In genomic region chr2:122348531-122349131, GRCm38 (mm10) we compare ENCODE assay signal across 8 mouse cellular contexts. TPM values are rescaled to one million over a fixed set of nuclear protein-coding genes. Genes with fewer than 3 reads are reported as not detected.
DNase-seq lines count a peak whose midpoint lies in the region; ATAC-seq and TF ChIP-seq lines count a peak whose summit lies in the region.

No protein-coding gene starts in this region.

- peak overlapping the region; percentile 42 for H3K4me3 ChIP-seq in cortical plate, adult 2 months (ENCODE audit: insufficient read depth, low read length)

- peak; percentile 71 for TF ChIP-seq POLR2A in cortical plate, adult 2 months (IDR thresholded peaks at IDR 0.05; ENCODE audit: extremely low read depth, insufficient read depth, low read length)

- peak; percentile 49 for TF ChIP-seq CTCF in cortical plate, adult 2 months (IDR thresholded peaks at IDR 0.05; ENCODE audit: extremely low read depth, insufficient read depth, low read length)

- peak; percentile 87 for DNase-seq in adipocyte (ENCODE audit: low spot score)
- DNase-seq in gastrocnemius, postnatal 10 days = peak; percentile 95
- peak; percentile 78 to 93 for DNase-seq in left cerebral cortex, postnatal 10 days (ENCODE audit: extremely low spot score in 1 of 2, low spot score in 2 of 2)
- DNase-seq in right cerebral cortex, postnatal 10 days (ENCODE audit: low spot score in 2 of 2) = peak; percentile 90 to 92
- DNase-seq in urinary bladder, postnatal 14 days (ENCODE audit: low spot score) = peak; percentile 89

- peak overlapping the region; percentile 88 for H3K27ac ChIP-seq in cortical plate, adult 2 months (ENCODE audit: insufficient read depth, low read length)

- H3K4me1 ChIP-seq in cortical plate, adult 2 months (ENCODE audit: control insufficient read depth, insufficient read depth, low read length) = peaks cover 9% of the 10 kb centered on the region

- ATAC-seq in inflammation-experienced regulatory T-cells, adult 6 months = peak; percentile 87
- ATAC-seq in megakaryocyte progenitor cell, adult 5-6 weeks (replicated peaks; ENCODE audit: poor library complexity) = peak; percentile 89

- intact Hi-C loops in left cerebral cortex, postnatal 10 days (cut with DNase I) = loop anchor here (2.0 kb wide), 1 partner anchor 20 kb away; the partner anchor contains the start of gene Shf

RNA-seq across cellular contexts. Expression of gene Shf, which starts 20.3 kb away (rescaled TPM):
- polyA plus RNA-seq in cortical plate, adult 2 months (2012; rRNA removed) = 70.6 and 72.5 TPM in 2 replicates
- 1 to 10 TPM; 7.5 to 9.4 TPM for total RNA-seq in gastrocnemius, postnatal 10 days (2021)
- polyA plus RNA-seq in inflammation-experienced regulatory T-cells, adult 6 months (2017; shearing (Covaris generic)) = under 1 TPM in 1 of 3 experiments, not detected in 2; 0.39 TPM
- 10 to 100 TPM; 64.8 to 72.7 TPM for total RNA-seq in left cerebral cortex, postnatal 10 days (2021)
- 2.2 and 3.7 TPM in 2 replicates for total RNA-seq in megakaryocyte progenitor cell, adult 5-6 weeks (2015)
- 2.1 and 2.4 TPM in 2 replicates for total RNA-seq in megakaryocyte progenitor cell, adult 5-6 weeks (2017)

RNA-seq across cellular contexts. Expression of gene Duox1, which starts 33.2 kb away (rescaled TPM):
- 0.04 TPM in 1 of 2 replicates, not detected in the other for polyA plus RNA-seq in cortical plate, adult 2 months (2012; rRNA removed)
- total RNA-seq in gastrocnemius, postnatal 10 days (2021) = under 1 TPM; 0.19 to 0.43 TPM
- polyA plus RNA-seq in inflammation-experienced regulatory T-cells, adult 6 months (2017; shearing (Covaris generic)) = not detected
- total RNA-seq in left cerebral cortex, postnatal 10 days (2021) = under 1 TPM; 0.15 to 0.26 TPM
- total RNA-seq in megakaryocyte progenitor cell, adult 5-6 weeks (2015) = not detected in 2 replicates
- total RNA-seq in megakaryocyte progenitor cell, adult 5-6 weeks (2017) = not detected in 2 replicates

RNA-seq across cellular contexts. Expression of gene Duoxa1, which starts 35.1 kb away (rescaled TPM):
- polyA plus RNA-seq in cortical plate, adult 2 months (2012; rRNA removed) = 0.10 and 0.15 TPM in 2 replicates
- total RNA-seq in gastrocnemius, postnatal 10 days (2021) = under 1 TPM; 0.31 to 0.79 TPM
- not detected for polyA plus RNA-seq in inflammation-experienced regulatory T-cells, adult 6 months (2017; shearing (Covaris generic))
- total RNA-seq in left cerebral cortex, postnatal 10 days (2021) = under 1 TPM; 0.21 to 0.39 TPM
- total RNA-seq in megakaryocyte progenitor cell, adult 5-6 weeks (2015) = not detected in 2 replicates
- total RNA-seq in megakaryocyte progenitor cell, adult 5-6 weeks (2017) = not detected in 2 replicates

RNA-seq across cellular contexts. Expression of gene Duoxa2, which starts 49.9 kb away (rescaled TPM):
- 0.06 TPM in 1 of 2 replicates, not detected in the other for polyA plus RNA-seq in cortical plate, adult 2 months (2012; rRNA removed)
- not detected for total RNA-seq in gastrocnemius, postnatal 10 days (2021)
- not detected for polyA plus RNA-seq in inflammation-experienced regulatory T-cells, adult 6 months (2017; shearing (Covaris generic))
- total RNA-seq in left cerebral cortex, postnatal 10 days (2021) = under 1 TPM; 0.22 to 0.34 TPM
- not detected in 2 replicates for total RNA-seq in megakaryocyte progenitor cell, adult 5-6 weeks (2015)
- total RNA-seq in megakaryocyte progenitor cell, adult 5-6 weeks (2017) = not detected in 2 replicates

RNA-seq across cellular contexts. Expression of gene Duox2, which starts 50.4 kb away (rescaled TPM):
- 0.02 TPM in 1 of 2 replicates, not detected in the other for polyA plus RNA-seq in cortical plate, adult 2 months (2012; rRNA removed)
- total RNA-seq in gastrocnemius, postnatal 10 days (2021) = under 1 TPM; 0.33 to 0.34 TPM
- polyA plus RNA-seq in inflammation-experienced regulatory T-cells, adult 6 months (2017; shearing (Covaris generic)) = not detected
- total RNA-seq in left cerebral cortex, postnatal 10 days (2021) = under 1 TPM in 1 of 2 experiments, not detected in 1; 0.26 TPM
- total RNA-seq in megakaryocyte progenitor cell, adult 5-6 weeks (2015) = not detected in 2 replicates
- total RNA-seq in megakaryocyte progenitor cell, adult 5-6 weeks (2017) = not detected in 2 replicates

Comparison
In these comparisons a context has a peak if more than half of its experiments do, and no peak if none do; other contexts are left out.
1. Peak in every context shown above with its lines: DNase-seq, ATAC-seq, H3K4me3 ChIP-seq and H3K27ac ChIP-seq.
2. RNA of gene Shf, which starts 20.3 kb away (total RNA-seq): 64.8 to 72.7 TPM in left cerebral cortex, postnatal 10 days; 7.5 to 9.4 TPM in gastrocnemius, postnatal 10 days and 2.1 to 3.7 TPM in megakaryocyte progenitor cell, adult 5-6 weeks; every median in the first group is over 4 times any median in the second.